Mouse (Mus musculus) bone marrow, adult 2 months (tissue): ENCODE results near the gene Olfr571.

Experiments
- CTCF ChIP-seq: fragments of 200-500 bp; IDR thresholded peaks from 2 replicates; pipeline ENCODE4 v1.5.1; 2011; ENCODE audit warnings: low read length, control low read depth; ENCODE audit not compliant: control insufficient read depth, insufficient read depth
- POLR2A ChIP-seq: fragments of 200-500 bp; IDR thresholded peaks from 2 replicates; pipeline ENCODE4 v1.6.1; 2011; ENCODE audit warnings: low read depth, mild to moderate bottlenecking, control low read depth, low read length, borderline replicate concordance; ENCODE audit not compliant: control insufficient read depth

GRCm38 (mm10) chr7:102958137-102958536, 40.8 kb upstream of the Olfr571 start:
- TF ChIP-seq CTCF (no peak), POLR2A (no peak)
